Mouse (Mus musculus) kidney, adult 2 months (tissue): ENCODE results near the gene Slc46a3.

Experiments
- CTCF ChIP-seq: fragments of 200-500 bp; conservative IDR thresholded peaks from 2 replicates; pipeline ENCODE4 v1.5.1; 2011; ENCODE audit warnings: low read depth, mild to moderate bottlenecking, control low read depth, low read length, moderate library complexity, mixed read lengths; ENCODE audit not compliant: insufficient read depth, insufficient read length
- POLR2A ChIP-seq: fragments of 200-500 bp; IDR thresholded peaks from one replicate; pipeline ENCODE4 v1.6.1; 2011; ENCODE audit warnings: low read depth, low read length, control low read depth

DNA sequence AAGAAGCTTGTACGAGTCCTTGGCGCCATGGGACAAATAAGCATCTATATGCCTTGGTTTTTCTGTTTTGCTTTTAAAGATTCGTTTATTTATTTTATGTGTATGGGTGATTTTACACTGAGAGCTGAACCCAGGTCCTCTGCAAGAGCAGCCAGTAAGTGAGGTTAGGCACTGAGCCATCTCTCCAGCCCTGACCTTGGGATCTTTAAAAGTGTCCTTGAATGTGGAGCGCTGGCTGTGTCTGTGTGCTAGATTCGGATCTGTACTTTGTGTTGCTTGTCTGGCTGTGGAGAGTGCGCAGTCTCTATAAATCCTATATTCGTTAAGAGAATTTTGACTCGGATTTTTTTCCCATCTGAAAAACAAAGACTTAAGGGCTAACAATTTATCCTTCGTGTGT is 21.6 kb upstream of the Slc46a3 start:
- TF ChIP-seq POLR2A (no peak), CTCF (no peak)
